Mouse (Mus musculus): ENCODE measurements around the gene Sumf1. TPM values are rescaled to one million over a fixed set of nuclear protein-coding genes. Genes with fewer than 3 reads are reported as not detected.
A peak's percentile ranks its signal among the peaks of the same experiment; 100 is the strongest.

Gene Sumf1
- total and polyA plus RNA-seq, 3 experiments, result 11.0 to 23.1 (median 14.9) TPM

GRCm38 (mm10) chr6:108230608-108231007, 45.2 kb upstream of the Sumf1 start:
- dilution Hi-C loops (cut with MboI; ENCODE audit: extremely low pct_ligation_motif_present, extremely low pct_unique_long_range_greater_than_20kb, low sequenced_read_pairs) (no loop called here), in situ Hi-C loops (cut with MboI; ENCODE audit: low pct_ligation_motif_present, low pct_unique_long_range_greater_than_20kb, low sequenced_read_pairs) (loop anchor here (10.0 kb wide), 1 partner anchor 114 kb away; no protein-coding TSS in a partner anchor)
- Histone ChIP-seq H3K79me2 (replicated peaks; ENCODE audit: control insufficient read depth, extremely low read depth, insufficient read depth, poor library complexity, severe bottlenecking) (peaks cover 41% of the 10 kb centered on the region), H3K4me1 (ENCODE audit: control insufficient read depth in 1 of 2, insufficient read depth in 2 of 2) (peaks cover 16 to 83% of the 10 kb centered on the region in 2 experiments), H3K9ac (ENCODE audit: insufficient read depth, low read depth) (no peak overlapping the region), H3K4me2 (ENCODE audit: insufficient read depth, low read depth, poor library complexity, severe bottlenecking) (no peak overlapping the region), H3K9me3 (replicated peaks; ENCODE audit: low read length) (no peaks in the 10 kb centered on the region), H3K27me3 (replicated peaks) (no peaks in the 10 kb centered on the region), H3K4me3 (replicated peaks in 1 of 3; ENCODE audit: low read depth in 2 of 3, low read length in 2 of 3, poor library complexity in 1 of 3) (no peak overlapping the region), H3K36me3 (replicated peaks in 1 of 2; ENCODE audit: control insufficient read depth in 1 of 2, insufficient read depth in 1 of 2, low read length in 1 of 2) (peaks cover 5 to 60% of the 10 kb centered on the region in 2 experiments), H3K27ac (ENCODE audit: insufficient read depth, low read depth) (no peak overlapping the region)
- TF ChIP-seq MYC (IDR thresholded peaks at IDR 0.05; ENCODE audit: low read depth, low read length) (no peak), CHD1 (IDR thresholded peaks at IDR 0.05; ENCODE audit: low read depth, low read length) (no peak), SIN3A (IDR thresholded peaks at IDR 0.05; ENCODE audit: low read length) (no peak), ZMIZ1 (IDR thresholded peaks at IDR 0.05; ENCODE audit: low read depth, low read length) (no peak), GABPA (IDR thresholded peaks at IDR 0.05; ENCODE audit: insufficient replicate concordance, low read depth, low read length) (no peak), PAX5 (IDR thresholded peaks at IDR 0.05; ENCODE audit: low read length) (no peak), ZC3H11A (IDR thresholded peaks at IDR 0.05; ENCODE audit: low read depth, low read length) (no peak), EP300 (IDR thresholded peaks at IDR 0.05; ENCODE audit: low read length) (no peak), MAFK (IDR thresholded peaks at IDR 0.05; ENCODE audit: insufficient replicate concordance, low read length) (no peak), UBTF (IDR thresholded peaks at IDR 0.05; ENCODE audit: low read depth, low read length) (no peak), MAX (IDR thresholded peaks at IDR 0.05; ENCODE audit: low read length) (no peak), CHD2 (IDR thresholded peaks at IDR 0.05; ENCODE audit: low read length) (no peak), CTCF (conservative IDR thresholded peaks at IDR 0.05 in 1 of 2, IDR thresholded peaks at IDR 0.05 in 1 of 2; ENCODE audit: low read depth in 2 of 2, low read length in 2 of 2) (no peak)
- no peak for DNase-seq (ENCODE audit: extremely low read depth)

GRCm38 (mm10) chr6:108228601-108229000, 43.2 kb upstream of the Sumf1 start:
- dilution Hi-C loops (cut with MboI; ENCODE audit: extremely low pct_ligation_motif_present, extremely low pct_unique_long_range_greater_than_20kb, low sequenced_read_pairs), result no loop called here

More at GRCm38 (mm10) chr6:108228601-108229000, 43.2 kb upstream of the Sumf1 start:
- no peak overlapping the region for H3K4me3 ChIP-seq (replicated peaks in 1 of 3; ENCODE audit: low read depth in 2 of 3, low read length in 2 of 3, poor library complexity in 1 of 3)
- no peak for DNase-seq (ENCODE audit: extremely low read depth)
- no peaks in the 10 kb centered on the region for H3K9me3 ChIP-seq (replicated peaks; ENCODE audit: low read length)
- no peak overlapping the region for H3K9ac ChIP-seq (ENCODE audit: insufficient read depth, low read depth)
- H3K36me3 ChIP-seq (replicated peaks in 1 of 2; ENCODE audit: control insufficient read depth in 1 of 2, insufficient read depth in 1 of 2, low read length in 1 of 2), result peaks cover 8 to 58% of the 10 kb centered on the region in 2 experiments
- in situ Hi-C loops (cut with MboI; ENCODE audit: low pct_ligation_motif_present, low pct_unique_long_range_greater_than_20kb, low sequenced_read_pairs), result loop anchor here (10.0 kb wide), 1 partner anchor 96 kb away; no protein-coding TSS in a partner anchor
- H3K4me1 ChIP-seq (ENCODE audit: control insufficient read depth in 1 of 2, insufficient read depth in 2 of 2), result peaks cover 22 to 91% of the 10 kb centered on the region in 2 experiments
- TF ChIP-seq EP300 (IDR thresholded peaks at IDR 0.05; ENCODE audit: low read length), result no peak
- TF ChIP-seq MXI1 (IDR thresholded peaks at IDR 0.05; ENCODE audit: low read depth, low read length), result no peak
- no peak for TF ChIP-seq MAFK (IDR thresholded peaks at IDR 0.05; ENCODE audit: insufficient replicate concordance, low read length)
- 0 out of 2 replicates have a peak, but pooled peaks have one; percentile 1 for TF ChIP-seq ZNF384 (IDR thresholded peaks at IDR 0.05; ENCODE audit: low read depth, low read length)
- no peak for TF ChIP-seq RAD21 (IDR thresholded peaks at IDR 0.05; ENCODE audit: low read depth, low read length)
- no peak for TF ChIP-seq JUN (IDR thresholded peaks at IDR 0.05; ENCODE audit: insufficient read depth, low read depth, low read length)
- TF ChIP-seq NRF1 (IDR thresholded peaks at IDR 0.05; ENCODE audit: low read depth, low read length), result no peak
- H3K27ac ChIP-seq (ENCODE audit: insufficient read depth, low read depth), result no peak overlapping the region
- peaks cover 54% of the 10 kb centered on the region for H3K79me2 ChIP-seq (replicated peaks; ENCODE audit: control insufficient read depth, extremely low read depth, insufficient read depth, poor library complexity, severe bottlenecking)
- no peaks in the 10 kb centered on the region for H3K27me3 ChIP-seq (replicated peaks)
- H3K4me2 ChIP-seq (ENCODE audit: insufficient read depth, low read depth, poor library complexity, severe bottlenecking), result peak overlapping the region; percentile 10; the same call in 1 of the 2 replicates

Data from CH12.LX (cell line).